Mouse (Mus musculus) adrenal gland, adult (tissue): ENCODE data around the gene Fkbp2.
A peak's percentile ranks its signal among the peaks of the same experiment; 100 is the strongest.

Experiments
- DNase-seq, 2 experiments: peaks; one replicate each; pipeline ENCODE4 v3.0.0; 2022 to 2023; ENCODE audit warnings: low spot score in 1 of 2; ENCODE audit not compliant: inconsistent age in 2 of 2

Fkbp2 gene

GRCm38 (mm10) chr19:6980381-6981093, at the start of gene Fkbp2:
TSS of gene Fkbp2 (minus strand) at chr19:6980501.
- peak; percentile 99 to 100 for DNase-seq

- no peak for DNase-seq
These were observed 49.2 kb upstream of the Fkbp2 start for GRCm38 (mm10) chr19:7029531-7029930.

GRCm38 (mm10) chr19:7020224-7020641, 39.9 kb upstream of the Fkbp2 start:
- DNase-seq = peak; percentile 80 to 90

GRCm38 (mm10) chr19:7019191-7019590, 38.9 kb upstream of the Fkbp2 start, which contains the start of gene Fermt3:
TSS of gene Fermt3 (minus strand) at chr19:7019469.
- DNase-seq = peak; percentile 49 to 69

GRCm38 (mm10) chr19:7018546-7018945, 38.2 kb upstream of the Fkbp2 start:
- peak in 1 of 2 experiments; percentile 56 for DNase-seq

GRCm38 (mm10) chr19:7017541-7018457, 37.5 kb upstream of the Fkbp2 start:
- peak in 1 of 2 experiments; percentile 50 for DNase-seq

GRCm38 (mm10) chr19:7014481-7015135, 34.3 kb upstream of the Fkbp2 start:
- DNase-seq = no peak

- no peak for DNase-seq
These were observed 33.7 kb upstream of the Fkbp2 start for GRCm38 (mm10) chr19:7013984-7014383.

GRCm38 (mm10) chr19:7012426-7012825, 32.1 kb upstream of the Fkbp2 start:
- no peak for DNase-seq

GRCm38 (mm10) chr19:7006892-7007593, 26.7 kb upstream of the Fkbp2 start:
- DNase-seq = peak in 1 of 2 experiments; percentile 41

GRCm38 (mm10) chr19:6999360-7000063, 19.2 kb upstream of the Fkbp2 start:
- DNase-seq = peak in 1 of 2 experiments; percentile 39

GRCm38 (mm10) chr19:6997721-6998290, 17.5 kb upstream of the Fkbp2 start:
- DNase-seq = peak in 1 of 2 experiments; percentile 39

- DNase-seq = peak; percentile 92 to 97
These were observed 15.7 kb upstream of the Fkbp2 start, which contains the start of the genes Nudt22 and Trpt1 for GRCm38 (mm10) chr19:6996006-6996405. TSS of gene Nudt22 (minus strand) at chr19:6996117. TSS of gene Trpt1 (plus strand) at chr19:6996131.

GRCm38 (mm10) chr19:6995255-6995991, 15.1 kb upstream of the Fkbp2 start:
- DNase-seq = peak; percentile 49 to 80

GRCm38 (mm10) chr19:6994489-6994888, 14.2 kb upstream of the Fkbp2 start:
- DNase-seq = peak in 1 of 2 experiments; percentile 35

GRCm38 (mm10) chr19:6994002-6994401, 13.7 kb upstream of the Fkbp2 start:
- peak in 1 of 2 experiments; percentile 40 for DNase-seq

- DNase-seq = peak in 1 of 2 experiments; percentile 29
These were observed 12.9 kb upstream of the Fkbp2 start for GRCm38 (mm10) chr19:6993011-6993770.
